Mouse (Mus musculus) forebrain, embryonic 13.5 days (tissue): ENCODE data around the gene Tbl3. TPM values are rescaled to one million over a fixed set of nuclear protein-coding genes. Genes with fewer than 3 reads are reported as not detected.
A peak's percentile ranks its signal among the peaks of the same experiment; 100 is the strongest.
"Not testable (repeated sequence)": the region's sequence is repeated elsewhere in the genome, so short reads cannot be mapped to it uniquely, and the experiment has no call there.

Source experiments
- ATAC-seq: fragments of 200-750 bp; cut with Nextera tagmentation; 2 replicates; pipeline ENCODE4 v1.8.0; 2017
- H3K27ac ChIP-seq: fragments of 300-500 bp; sonication (generic); 2 replicates; pipeline ENCODE4 v1.5.1; 2015; ENCODE audit warnings: inconsistent platforms, mild to moderate bottlenecking, moderate library complexity
- H3K27me3 ChIP-seq: fragments of 300-500 bp; sonication (generic); 2 replicates; pipeline ENCODE4 v1.6.1; 2015; ENCODE audit warnings: mild to moderate bottlenecking, inconsistent platforms
- H3K36me3 ChIP-seq: fragments of 300-500 bp; sonication (generic); 2 replicates; pipeline ENCODE4 v1.6.1; 2015; ENCODE audit warnings: mild to moderate bottlenecking, inconsistent platforms; ENCODE audit not compliant: poor library complexity, severe bottlenecking
- H3K4me1 ChIP-seq: fragments of 300-500 bp; sonication (generic); 2 replicates; pipeline ENCODE4 v1.6.1; 2015; ENCODE audit warnings: inconsistent platforms
- H3K4me2 ChIP-seq: fragments of 300-500 bp; sonication (generic); 2 replicates; pipeline ENCODE4 v1.6.1; 2015; ENCODE audit warnings: inconsistent platforms, mild to moderate bottlenecking, moderate library complexity
- H3K4me3 ChIP-seq: fragments of 300-500 bp; sonication (generic); 2 replicates; pipeline ENCODE4 v1.5.1; 2015; ENCODE audit warnings: mild to moderate bottlenecking, inconsistent platforms
- H3K9ac ChIP-seq: fragments of 300-500 bp; sonication (generic); 2 replicates; pipeline ENCODE4 v1.6.1; 2015; ENCODE audit warnings: mild to moderate bottlenecking, inconsistent platforms
- H3K9me3 ChIP-seq: fragments of 300-500 bp; sonication (generic); replicated peaks from 2 replicates; pipeline ENCODE4 v1.6.1; 2016; ENCODE audit warnings: inconsistent platforms
- WGBS: fragments of 180-500 bp; shearing (Covaris S2); methylation state at CpG from one replicate; pipeline ENCODE4 v1.1.7; 2015; 5-methylcytosine and 5-hydroxymethylcytosine counted together
- polyA plus RNA-seq: library from polyadenylated mRNA; unstranded; fragments of >200 nt; fragmentation: Nextera tagmentation; extraction: Ambion mirVana; gene quantifications from 2 replicates; pipeline ENCODE4 v1.2.1, GENCODE M21; 2015

Tbl3 gene
- polyA plus RNA-seq, 1 experiment from 2014 or later: 86.9 TPM

GRCm38 (mm10) chr17:24687599-24687998, 19.9 kb downstream of the Tbl3 start:
- Histone ChIP-seq H3K4me1 (peaks cover 33% of the 10 kb centered on the region), H3K9me3 (no peaks in the 10 kb centered on the region), H3K4me3 (peak overlapping the region; percentile 34), H3K27ac (no peak overlapping the region), H3K9ac (peak overlapping the region; percentile 46; the same call in 1 of the 2 replicates), H3K4me2 (peak overlapping the region; percentile 58), H3K36me3 (peaks cover 14% of the 10 kb centered on the region), H3K27me3 (peaks cover 37% of the 10 kb centered on the region)
- no peak for ATAC-seq
- WGBS: 16% methylated on average over 23 of the region's 23 CpGs

- no peak for ATAC-seq
- Histone ChIP-seq H3K9ac (peak overlapping the region; percentile 46), H3K27ac (no peak overlapping the region), H3K4me1 (peaks cover 33% of the 10 kb centered on the region), H3K9me3 (no peaks in the 10 kb centered on the region), H3K27me3 (peaks cover 37% of the 10 kb centered on the region), H3K4me2 (peak overlapping the region; percentile 58), H3K36me3 (peaks cover 14% of the 10 kb centered on the region), H3K4me3 (peak overlapping the region; percentile 34)
- 1% methylated on average over 25 of the region's 25 CpGs for WGBS
Observed at GRCm38 (mm10) chr17:24687146-24687595, 20.3 kb downstream of the Tbl3 start.

GRCm38 (mm10) chr17:24686514-24686913, 20.9 kb downstream of the Tbl3 start:
- ATAC-seq: no peak
- 34% methylated on average over 16 of the region's 16 CpGs for WGBS
- H3K4me3 ChIP-seq: no peak overlapping the region

GRCm38 (mm10) chr17:24677500-24678080, 29.9 kb downstream of the Tbl3 start:
- Histone ChIP-seq H3K27me3 (no peaks in the 10 kb centered on the region), H3K36me3 (peaks cover 66% of the 10 kb centered on the region), H3K4me2 (no peak overlapping the region), H3K9ac (no peak overlapping the region), H3K27ac (no peak overlapping the region), H3K4me1 (peaks cover 7% of the 10 kb centered on the region; the same call in 1 of the 2 replicates), H3K9me3 (no peaks in the 10 kb centered on the region), H3K4me3 (no peak overlapping the region)
- 93% methylated on average over 24 of the region's 24 CpGs for WGBS
- ATAC-seq: no peak

More at GRCm38 (mm10) chr17:24686514-24686913, 20.9 kb downstream of the Tbl3 start:
- H3K4me1 ChIP-seq: peaks cover 33% of the 10 kb centered on the region
- H3K36me3 ChIP-seq: peaks cover 16% of the 10 kb centered on the region
- H3K9me3 ChIP-seq: no peaks in the 10 kb centered on the region
- H3K27ac ChIP-seq: no peak overlapping the region
- peak overlapping the region; percentile 31 for H3K4me2 ChIP-seq
- H3K27me3 ChIP-seq: peaks cover 37% of the 10 kb centered on the region
- no peak overlapping the region for H3K9ac ChIP-seq

- Histone ChIP-seq H3K27ac (no peak overlapping the region), H3K4me1 (peaks cover 13% of the 10 kb centered on the region), H3K36me3 (peaks cover 58% of the 10 kb centered on the region), H3K9me3 (no peaks in the 10 kb centered on the region), H3K9ac (no peak overlapping the region), H3K4me3 (no peak overlapping the region), H3K27me3 (no peaks in the 10 kb centered on the region), H3K4me2 (no peak overlapping the region)
- WGBS: 96% methylated on average over 5 of the region's 5 CpGs
- no peak for ATAC-seq
Observed at GRCm38 (mm10) chr17:24676877-24677276, 30.6 kb downstream of the Tbl3 start.

GRCm38 (mm10) chr17:24676187-24676586, 31.3 kb downstream of the Tbl3 start:
- 0 out of 2 replicates have a peak, but pooled peaks have one; percentile 12 for ATAC-seq
- 48% methylated on average over 2 of the region's 2 CpGs for WGBS
- peaks cover 53% of the 10 kb centered on the region for H3K36me3 ChIP-seq

GRCm38 (mm10) chr17:24674277-24674676, 33.2 kb downstream of the Tbl3 start:
- ATAC-seq: no peak
- 82% methylated on average over 7 of the region's 7 CpGs for WGBS
- no peaks in the 10 kb centered on the region for H3K27me3 ChIP-seq

More at GRCm38 (mm10) chr17:24676187-24676586, 31.3 kb downstream of the Tbl3 start:
- no peaks in the 10 kb centered on the region for H3K27me3 ChIP-seq
- no peak overlapping the region for H3K27ac ChIP-seq
- peaks cover 20% of the 10 kb centered on the region for H3K4me1 ChIP-seq
- no peaks in the 10 kb centered on the region for H3K9me3 ChIP-seq
- H3K4me3 ChIP-seq: no peak overlapping the region
- no peak overlapping the region for H3K9ac ChIP-seq
- H3K4me2 ChIP-seq: no peak overlapping the region

GRCm38 (mm10) chr17:24672141-24672540, 35.3 kb downstream of the Tbl3 start:
- WGBS: 40% methylated on average over 5 of the region's 5 CpGs
- peaks cover 41% of the 10 kb centered on the region for H3K4me1 ChIP-seq
- H3K27me3 ChIP-seq: no peaks in the 10 kb centered on the region
- H3K36me3 ChIP-seq: peaks cover 12% of the 10 kb centered on the region
- no peak overlapping the region for H3K4me3 ChIP-seq
- H3K9me3 ChIP-seq: no peaks in the 10 kb centered on the region
- no peak for ATAC-seq
- peak overlapping the region; percentile 99 for H3K9ac ChIP-seq
- no peak overlapping the region for H3K27ac ChIP-seq
- peak overlapping the region; percentile 27 for H3K4me2 ChIP-seq

More at GRCm38 (mm10) chr17:24674277-24674676, 33.2 kb downstream of the Tbl3 start:
- Histone ChIP-seq H3K4me3 (no peak overlapping the region), H3K9ac (no peak overlapping the region), H3K4me2 (no peak overlapping the region), H3K36me3 (peaks cover 34% of the 10 kb centered on the region), H3K27ac (no peak overlapping the region), H3K4me1 (peaks cover 32% of the 10 kb centered on the region), H3K9me3 (no peaks in the 10 kb centered on the region)

GRCm38 (mm10) chr17:24671346-24671745, 36.1 kb downstream of the Tbl3 start:
- peak overlapping the region; percentile 92 for H3K4me2 ChIP-seq
- H3K27ac ChIP-seq: no peak overlapping the region
- peaks cover 4% of the 10 kb centered on the region; the same call in 1 of the 2 replicates for H3K36me3 ChIP-seq
- H3K4me1 ChIP-seq: peaks cover 41% of the 10 kb centered on the region
- no peaks in the 10 kb centered on the region for H3K27me3 ChIP-seq
- peak overlapping the region; percentile 96 for H3K4me3 ChIP-seq
- 87% methylated on average over 5 of the region's 5 CpGs for WGBS
- ATAC-seq: no peak
- no peaks in the 10 kb centered on the region for H3K9me3 ChIP-seq
- peak overlapping the region; percentile 99 for H3K9ac ChIP-seq

- H3K4me2 ChIP-seq: peak overlapping the region; percentile 92
- ATAC-seq: no peak
Observed at GRCm38 (mm10) chr17:24670246-24670844, 37.1 kb downstream of the Tbl3 start.

GRCm38 (mm10) chr17:24669545-24670245, 37.8 kb downstream of the Tbl3 start, which contains the start of gene Zfp598:
Zfp598 (plus strand) TSS chr17:24669687.
- Histone ChIP-seq H3K36me3 (0 out of 2 replicates have a peak, but pooled peaks cover 4% of the 10 kb centered on the region), H3K4me3 (peak within 1 kb of the TSS; percentile 96), H3K4me2 (peak within 1 kb of the TSS; percentile 92), H3K9me3 (no peaks in the 10 kb centered on the region), H3K9ac (peak within 1 kb of the TSS; percentile 99), H3K4me1 (peaks cover 41% of the 10 kb centered on the region), H3K27me3 (no peaks in the 10 kb centered on the region), H3K27ac (peak within 1 kb of the TSS; percentile 86)
- under 1% methylated on average over 63 of the region's 80 CpGs for WGBS
- peak; percentile 99 for ATAC-seq

More at GRCm38 (mm10) chr17:24670246-24670844, 37.1 kb downstream of the Tbl3 start:
- Histone ChIP-seq H3K27ac (peak overlapping the region; percentile 86; the same call in 1 of the 2 replicates), H3K9ac (peak overlapping the region; percentile 99), H3K36me3 (0 out of 2 replicates have a peak, but pooled peaks cover 4% of the 10 kb centered on the region), H3K4me1 (peaks cover 41% of the 10 kb centered on the region), H3K9me3 (no peaks in the 10 kb centered on the region), H3K4me3 (peak overlapping the region; percentile 96), H3K27me3 (no peaks in the 10 kb centered on the region)
- 12% methylated on average over 8 of the region's 8 CpGs for WGBS

- Histone ChIP-seq H3K4me2 (peak overlapping the region; percentile 92), H3K4me3 (peak overlapping the region; percentile 96), H3K4me1 (peaks cover 37% of the 10 kb centered on the region), H3K9ac (peak overlapping the region; percentile 99), H3K27ac (peak overlapping the region; percentile 86)
- not testable (repeated sequence) for H3K9me3 ChIP-seq, H3K27me3 ChIP-seq, H3K36me3 ChIP-seq, ATAC-seq
- 11% methylated on average over 15 of the region's 15 CpGs for WGBS
Observed at GRCm38 (mm10) chr17:24669214-24669544, 38.3 kb downstream of the Tbl3 start.
